Comparison of ENCODE assay signal across 9 mouse cellular contexts in genomic region chr5:148310790-148311189, GRCm38 (mm10).
DNase-seq lines count a peak whose midpoint lies in the region; ATAC-seq and TF ChIP-seq lines count a peak whose summit lies in the region.
"Had no signal": no experiment of that assay in that cellular context is flagged by ENCODE, and none has a peak within 500 bp of the region (broad histone marks: within the 10 kb centered on the region; RNA-seq: fewer than 3 reads in every experiment).

No protein-coding gene starts in this region.

- no peak overlapping the region for H3K4me3 ChIP-seq in layer of hippocampus, adult 2 months
- H3K4me3 ChIP-seq in liver, embryonic 15.5 days (replicated peaks): peak overlapping the region; percentile 39
- H3K4me3 ChIP-seq: neural tube, embryonic 13.5 days had no signal

- no peak overlapping the region for H3K27ac ChIP-seq in layer of hippocampus, adult 2 months
- H3K27ac ChIP-seq in liver, embryonic 15.5 days (replicated peaks): no peak overlapping the region
- H3K27ac ChIP-seq: neural tube, embryonic 13.5 days had no signal

- no peaks in the 10 kb centered on the region for H3K9me3 ChIP-seq in liver, embryonic 15.5 days (replicated peaks)
- H3K9me3 ChIP-seq: neural tube, embryonic 13.5 days had no signal

- peak; percentile 16; the same call in 1 of the 2 replicates for TF ChIP-seq CTCF in layer of hippocampus, adult 2 months (conservative IDR thresholded peaks at IDR 0.05)

- 19% methylated on average over 10 of the region's 10 CpGs for WGBS in liver, embryonic 15.5 days (ENCODE audit: insufficient replicate concordance)

- H3K4me1 ChIP-seq in liver, embryonic 15.5 days (replicated peaks): no peaks in the 10 kb centered on the region
- H3K4me1 ChIP-seq: neural tube, embryonic 13.5 days had no signal

- H3K9ac ChIP-seq in liver, embryonic 15.5 days: no peak overlapping the region
- H3K9ac ChIP-seq: neural tube, embryonic 13.5 days had no signal

- H3K27me3 ChIP-seq in liver, embryonic 15.5 days: no peaks in the 10 kb centered on the region
- H3K27me3 ChIP-seq: neural tube, embryonic 13.5 days had no signal

- H3K36me3 ChIP-seq in liver, embryonic 15.5 days (replicated peaks): no peaks in the 10 kb centered on the region

- peak overlapping the region; percentile 42 for H3K4me2 ChIP-seq in liver, embryonic 15.5 days
- H3K4me2 ChIP-seq: neural tube, embryonic 13.5 days had no signal

- ATAC-seq in activated CD4-positive, CD25-positive, alpha-beta regulatory T cell, adult 4 months: peak; percentile 75
- peak; percentile 37; the same call in 1 of the 2 replicates for ATAC-seq in liver, embryonic 15.5 days (ENCODE audit: insufficient read depth)

- peak in 1 of 2 experiments; percentile 7 for DNase-seq in layer of hippocampus, adult 2 months (ENCODE audit: low spot score in 2 of 2)
- DNase-seq in layer of hippocampus, postnatal 36 days: no peak
- DNase-seq in thymus, adult 18-20 months: peak; percentile 29 to 31
- no peak for DNase-seq in urinary bladder, postnatal 25 days (ENCODE audit: low spot score)
- DNase-seq in cerebellum, adult 11 months: no peak
- DNase-seq in left cerebral cortex, adult 11 months (ENCODE audit: low spot score): no peak

Comparison
In these comparisons a context has a peak if more than half of its experiments do, and no peak if none do; other contexts are left out.
1. DNase-seq: peak in thymus, adult 18-20 months (2 of 2); none in layer of hippocampus, postnatal 36 days (0 of 2), urinary bladder, postnatal 25 days (single experiment), cerebellum, adult 11 months (single experiment) and left cerebral cortex, adult 11 months (single experiment).